Mouse (Mus musculus): ENCODE measurements around the gene Pibf1.

Pibf1 gene

DNA sequence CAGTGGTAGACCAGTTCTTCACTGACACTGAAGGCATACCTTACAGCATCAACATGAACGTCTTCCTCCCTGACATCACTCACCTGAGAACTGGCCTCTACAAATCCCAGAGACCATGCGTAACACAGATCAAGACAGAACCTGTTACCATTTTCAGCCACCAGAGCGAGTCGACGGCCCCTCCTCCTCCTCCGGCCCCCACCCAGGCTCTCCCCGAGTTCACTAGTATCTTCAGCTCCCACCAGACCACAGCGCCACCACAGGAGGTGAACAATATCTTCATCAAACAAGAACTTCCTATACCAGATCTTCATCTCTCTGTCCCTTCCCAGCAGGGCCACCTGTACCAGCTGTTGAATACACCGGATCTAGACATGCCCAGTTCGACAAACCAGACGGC is 202.2 kb downstream of the Pibf1 start:
- Histone ChIP-seq H3K4me1 (replicated peaks; ENCODE audit: low read depth, low read length) (peaks cover 69% of the 10 kb centered on the region), H3K9me3 (ENCODE audit: low read length) (no peaks in the 10 kb centered on the region), H3K27me3 (ENCODE audit: insufficient read depth, low read length) (no peaks in the 10 kb centered on the region), H3K36me3 (ENCODE audit: insufficient read depth, low read length) (peaks cover 70% of the 10 kb centered on the region), H3K4me3 (replicated peaks; ENCODE audit: low read length) (peak overlapping the region; percentile 99)
- TF ChIP-seq POU5F1 (IDR thresholded peaks at IDR 0.05; ENCODE audit: borderline replicate concordance, low read length) (no peak), NANOG (IDR thresholded peaks at IDR 0.05; ENCODE audit: borderline replicate concordance, low read length) (no peak), CTCF (conservative IDR thresholded peaks at IDR 0.05; ENCODE audit: low read length) (no peak; the same call in 1 of the 2 replicates)
